Mouse (Mus musculus) stomach, embryonic 16.5 days (tissue): ENCODE results near the gene Tns1. TPM values are rescaled to one million over a fixed set of nuclear protein-coding genes. Genes with fewer than 3 reads are reported as not detected.

Source experiments
- ATAC-seq: fragments of 200-750 bp; cut with Nextera tagmentation; 2 replicates; pipeline ENCODE4 v1.8.0; 2017; ENCODE audit warnings: moderate number of reproducible peaks, moderate TSS enrichment; ENCODE audit not compliant: insufficient read depth, low FRiP score
- H3K27ac ChIP-seq: fragments of 300-500 bp; sonication (generic); 2 replicates; pipeline ENCODE4 v1.5.1; 2014; ENCODE audit warnings: low read length
- H3K27me3 ChIP-seq: fragments of 300-500 bp; sonication (generic); 2 replicates; pipeline ENCODE4 v1.6.1; 2014; ENCODE audit warnings: low read length, control low read depth, mixed read lengths; ENCODE audit not compliant: control insufficient read depth, insufficient read depth
- H3K36me3 ChIP-seq: fragments of 300-500 bp; sonication (generic); 2 replicates; pipeline ENCODE4 v1.6.1; 2014; ENCODE audit warnings: low read length; ENCODE audit not compliant: control insufficient read depth, insufficient read depth
- H3K4me1 ChIP-seq: fragments of 300-500 bp; sonication (generic); 2 replicates; pipeline ENCODE4 v1.6.1; 2014; ENCODE audit warnings: low read length, control low read depth, mixed read lengths; ENCODE audit not compliant: control insufficient read depth, insufficient read depth
- H3K4me2 ChIP-seq: fragments of 300-500 bp; sonication (generic); 2 replicates; pipeline ENCODE4 v1.6.1; 2014; ENCODE audit warnings: low read depth, low read length, mixed read lengths
- H3K4me3 ChIP-seq: fragments of 300-500 bp; sonication (generic); replicated peaks from 2 replicates; pipeline ENCODE4 v1.5.1; 2014; ENCODE audit warnings: mild to moderate bottlenecking, low read length
- H3K9ac ChIP-seq: fragments of 300-500 bp; sonication (generic); 2 replicates; pipeline ENCODE4 v1.6.1; 2014; ENCODE audit warnings: low read length
- H3K9me3 ChIP-seq: fragments of 300-500 bp; sonication (generic); replicated peaks from 2 replicates; pipeline ENCODE4 v1.6.1; 2016; ENCODE audit warnings: low read length, control low read depth; ENCODE audit not compliant: control insufficient read depth
- WGBS: fragments of 180-500 bp; shearing (Covaris S2); extraction: QIAGEN DNeasy Blood & Tissue Kit; methylation state at CpG from one replicate; pipeline ENCODE4 v1.1.7; 2014; 5-methylcytosine and 5-hydroxymethylcytosine counted together
- polyA plus RNA-seq: library from polyadenylated mRNA; unstranded; fragments of >200 nt; fragmentation: Nextera tagmentation; extraction: Ambion mirVana; gene quantifications from 2 replicates; pipeline ENCODE4 v1.2.1, GENCODE M21; 2015

The Tns1 gene
- polyA plus RNA-seq, 1 experiment from 2014 or later, result 45.0 TPM

- H3K4me1 ChIP-seq, result peaks cover 22% of the 10 kb centered on the region
- H3K9me3 ChIP-seq, result no peaks in the 10 kb centered on the region
- no peaks in the 10 kb centered on the region for H3K27me3 ChIP-seq
- H3K27ac ChIP-seq, result no peak overlapping the region
- no peak overlapping the region for H3K9ac ChIP-seq
- H3K4me2 ChIP-seq, result no peak overlapping the region
- 76% methylated on average over 4 of the region's 4 CpGs for WGBS
- no peak for ATAC-seq
- H3K36me3 ChIP-seq, result no peaks in the 10 kb centered on the region
- H3K4me3 ChIP-seq, result no peak overlapping the region
These were observed 53.5 kb downstream of the Tns1 start for GRCm38 (mm10) chr1:74070745-74071144.

GRCm38 (mm10) chr1:74070001-74070551 is 54.2 kb downstream of the Tns1 start:
- Histone ChIP-seq H3K27ac (no peak overlapping the region), H3K4me3 (no peak overlapping the region), H3K4me2 (no peak overlapping the region), H3K27me3 (no peaks in the 10 kb centered on the region), H3K36me3 (no peaks in the 10 kb centered on the region), H3K9me3 (no peaks in the 10 kb centered on the region), H3K9ac (no peak overlapping the region), H3K4me1 (peaks cover 22% of the 10 kb centered on the region)
- 76% methylated on average over 7 of the region's 7 CpGs for WGBS
- no peak for ATAC-seq

GRCm38 (mm10) chr1:74069085-74069835 is 55.0 kb downstream of the Tns1 start:
- peak overlapping the region; percentile 93 for H3K4me2 ChIP-seq
- 0 out of 2 replicates have a peak, but pooled peaks have one; percentile 1 for ATAC-seq
- no peaks in the 10 kb centered on the region for H3K27me3 ChIP-seq
- peaks cover 22% of the 10 kb centered on the region for H3K4me1 ChIP-seq
- H3K27ac ChIP-seq, result peak overlapping the region; percentile 4; the same call in 1 of the 2 replicates
- H3K4me3 ChIP-seq, result peak overlapping the region; percentile 56
- 50% methylated on average over 9 of the region's 9 CpGs for WGBS
- H3K9ac ChIP-seq, result peak overlapping the region; percentile 80; the same call in 1 of the 2 replicates
- no peaks in the 10 kb centered on the region for H3K9me3 ChIP-seq
- H3K36me3 ChIP-seq, result no peaks in the 10 kb centered on the region

- Histone ChIP-seq H3K4me1 (peaks cover 22% of the 10 kb centered on the region), H3K4me3 (peak overlapping the region; percentile 56), H3K36me3 (no peaks in the 10 kb centered on the region), H3K27me3 (no peaks in the 10 kb centered on the region), H3K4me2 (peak overlapping the region; percentile 93), H3K27ac (peak overlapping the region; percentile 4; the same call in 1 of the 2 replicates), H3K9me3 (no peaks in the 10 kb centered on the region), H3K9ac (peak overlapping the region; percentile 80)
- 3% methylated on average over 41 of the region's 41 CpGs for WGBS
- ATAC-seq, result peak; percentile 69; the same call in 1 of the 2 replicates
These were observed 55.7 kb downstream of the Tns1 start for GRCm38 (mm10) chr1:74068366-74069084.

GRCm38 (mm10) chr1:74067866-74068265 is 56.4 kb downstream of the Tns1 start:
- H3K4me3 ChIP-seq, result peak overlapping the region; percentile 56
- ATAC-seq, result no peak
- no peaks in the 10 kb centered on the region for H3K9me3 ChIP-seq
- H3K4me1 ChIP-seq, result peaks cover 22% of the 10 kb centered on the region
- no peaks in the 10 kb centered on the region for H3K27me3 ChIP-seq
- whole genome bisulfite sequencing, result 21% methylated on average over 14 of the region's 14 CpGs
- H3K9ac ChIP-seq, result peak overlapping the region; percentile 80
- no peak overlapping the region for H3K27ac ChIP-seq
- H3K4me2 ChIP-seq, result peak overlapping the region; percentile 93
- H3K36me3 ChIP-seq, result no peaks in the 10 kb centered on the region

GRCm38 (mm10) chr1:74066576-74066975 is 57.7 kb downstream of the Tns1 start:
- H3K4me1 ChIP-seq, result peaks cover 22% of the 10 kb centered on the region
- H3K9me3 ChIP-seq, result no peaks in the 10 kb centered on the region
- no peak overlapping the region for H3K4me3 ChIP-seq
- no peaks in the 10 kb centered on the region for H3K27me3 ChIP-seq
- no peak for ATAC-seq
- WGBS, result 74% methylated on average over 3 of the region's 3 CpGs
- H3K36me3 ChIP-seq, result no peaks in the 10 kb centered on the region
- H3K9ac ChIP-seq, result no peak overlapping the region
- H3K4me2 ChIP-seq, result no peak overlapping the region
- no peak overlapping the region for H3K27ac ChIP-seq

GRCm38 (mm10) chr1:74066061-74066460 is 58.2 kb downstream of the Tns1 start:
- Histone ChIP-seq H3K4me2 (no peak overlapping the region), H3K4me1 (peaks cover 22% of the 10 kb centered on the region), H3K27ac (no peak overlapping the region), H3K9me3 (no peaks in the 10 kb centered on the region), H3K9ac (no peak overlapping the region), H3K4me3 (no peak overlapping the region), H3K27me3 (no peaks in the 10 kb centered on the region), H3K36me3 (no peaks in the 10 kb centered on the region)
- WGBS, result 84% methylated on average over 5 of the region's 5 CpGs
- no peak for ATAC-seq

- H3K27ac ChIP-seq, result no peak overlapping the region
- no peak overlapping the region for H3K4me2 ChIP-seq
- WGBS, result 69% methylated on average over 6 of the region's 6 CpGs
- H3K4me3 ChIP-seq, result no peak overlapping the region
- no peak for ATAC-seq
- no peaks in the 10 kb centered on the region for H3K36me3 ChIP-seq
- H3K27me3 ChIP-seq, result no peaks in the 10 kb centered on the region
- H3K4me1 ChIP-seq, result 0 out of 2 replicates have a peak, but pooled peaks cover 4% of the 10 kb centered on the region
- no peaks in the 10 kb centered on the region for H3K9me3 ChIP-seq
- H3K9ac ChIP-seq, result no peak overlapping the region
These were observed 64.2 kb downstream of the Tns1 start for GRCm38 (mm10) chr1:74060046-74060445.

- peak; percentile 48; the same call in 1 of the 2 replicates for ATAC-seq
- Histone ChIP-seq H3K27ac (no peak overlapping the region), H3K4me2 (no peak overlapping the region), H3K27me3 (no peaks in the 10 kb centered on the region), H3K9ac (no peak overlapping the region), H3K36me3 (no peaks in the 10 kb centered on the region), H3K4me1 (0 out of 2 replicates have a peak, but pooled peaks cover 4% of the 10 kb centered on the region), H3K9me3 (no peaks in the 10 kb centered on the region), H3K4me3 (no peak overlapping the region)
- WGBS, result 78% methylated on average over 5 of the region's 5 CpGs
These were observed 64.7 kb downstream of the Tns1 start for GRCm38 (mm10) chr1:74059552-74059951.
